Mouse (Mus musculus) forebrain, embryonic 16.5 days (tissue): ENCODE data around the gene Atp2b1. TPM values are rescaled to one million over a fixed set of nuclear protein-coding genes. Genes with fewer than 3 reads are reported as not detected.

Source experiments
- ATAC-seq: fragments of 200-750 bp; cut with Nextera tagmentation; 2 replicates; pipeline ENCODE4 v1.8.0; 2017; ENCODE audit warnings: mild to moderate bottlenecking, moderate library complexity
- H3K27ac ChIP-seq: fragments of 300-500 bp; sonication (generic); 2 replicates; pipeline ENCODE4 v1.5.1; 2014; ENCODE audit warnings: low read length, control low read depth
- H3K27me3 ChIP-seq: fragments of 300-500 bp; sonication (generic); replicated peaks from 2 replicates; pipeline ENCODE4 v1.6.1; 2014; ENCODE audit warnings: low read length; ENCODE audit not compliant: control insufficient read depth, insufficient read depth
- H3K36me3 ChIP-seq: fragments of 300-500 bp; sonication (generic); 2 replicates; pipeline ENCODE4 v1.6.1; 2014; ENCODE audit not compliant: control insufficient read depth, insufficient read depth
- H3K4me1 ChIP-seq: fragments of 300-500 bp; sonication (generic); replicated peaks from 2 replicates; pipeline ENCODE4 v1.6.1; 2014; ENCODE audit warnings: low read length; ENCODE audit not compliant: control insufficient read depth, insufficient read depth
- H3K4me2 ChIP-seq: fragments of 300-500 bp; sonication (generic); 2 replicates; pipeline ENCODE4 v1.6.1; 2014; ENCODE audit warnings: mild to moderate bottlenecking, low read length, control low read depth
- H3K4me3 ChIP-seq: fragments of 300-500 bp; sonication (generic); replicated peaks from 2 replicates; pipeline ENCODE4 v1.5.1; 2014; ENCODE audit warnings: mild to moderate bottlenecking, low read length, control low read depth
- H3K9ac ChIP-seq: fragments of 300-500 bp; sonication (generic); replicated peaks from 2 replicates; pipeline ENCODE4 v1.6.1; 2014; ENCODE audit warnings: low read depth, low read length, control low read depth
- H3K9me3 ChIP-seq: fragments of 300-500 bp; sonication (generic); 2 replicates; pipeline ENCODE4 v1.6.1; 2016; ENCODE audit warnings: low read length; ENCODE audit not compliant: control insufficient read depth
- WGBS: fragments of 180-500 bp; shearing (Covaris S2); extraction: QIAGEN DNeasy Blood & Tissue Kit; methylation state at CpG from one replicate; pipeline ENCODE4 v1.1.7; 2014; 5-methylcytosine and 5-hydroxymethylcytosine counted together
- polyA plus RNA-seq: library from polyadenylated mRNA; unstranded; fragments of >200 nt; fragmentation: Nextera tagmentation; extraction: Ambion mirVana; gene quantifications from 2 replicates; pipeline ENCODE4 v1.2.1, GENCODE M21; 2015

Gene Atp2b1
- polyA plus RNA-seq, 1 experiment from 2014 or later = 200 TPM

- no peak for ATAC-seq
- H3K4me2 ChIP-seq = no peak overlapping the region
- WGBS = 88% methylated on average over 5 of the region's 5 CpGs
Measured at GRCm38 (mm10) chr10:99027462-99027861, 113.3 kb downstream of the Atp2b1 start.

GRCm38 (mm10) chr10:99029844-99030243, 115.6 kb downstream of the Atp2b1 start:
- H3K9ac ChIP-seq = no peak overlapping the region
- no peak overlapping the region for H3K27ac ChIP-seq
- no peak overlapping the region for H3K4me3 ChIP-seq
- no peaks in the 10 kb centered on the region for H3K4me1 ChIP-seq
- no peak for ATAC-seq
- WGBS = 79% methylated on average over 7 of the region's 7 CpGs
- H3K36me3 ChIP-seq = no peaks in the 10 kb centered on the region
- H3K9me3 ChIP-seq = no peaks in the 10 kb centered on the region
- no peak overlapping the region for H3K4me2 ChIP-seq
- no peaks in the 10 kb centered on the region for H3K27me3 ChIP-seq

More at GRCm38 (mm10) chr10:99027462-99027861, 113.3 kb downstream of the Atp2b1 start:
- H3K4me1 ChIP-seq = no peaks in the 10 kb centered on the region
- no peak overlapping the region for H3K27ac ChIP-seq
- no peaks in the 10 kb centered on the region for H3K36me3 ChIP-seq
- no peaks in the 10 kb centered on the region for H3K9me3 ChIP-seq
- H3K9ac ChIP-seq = no peak overlapping the region
- H3K27me3 ChIP-seq = no peaks in the 10 kb centered on the region
- no peak overlapping the region for H3K4me3 ChIP-seq

DNA sequence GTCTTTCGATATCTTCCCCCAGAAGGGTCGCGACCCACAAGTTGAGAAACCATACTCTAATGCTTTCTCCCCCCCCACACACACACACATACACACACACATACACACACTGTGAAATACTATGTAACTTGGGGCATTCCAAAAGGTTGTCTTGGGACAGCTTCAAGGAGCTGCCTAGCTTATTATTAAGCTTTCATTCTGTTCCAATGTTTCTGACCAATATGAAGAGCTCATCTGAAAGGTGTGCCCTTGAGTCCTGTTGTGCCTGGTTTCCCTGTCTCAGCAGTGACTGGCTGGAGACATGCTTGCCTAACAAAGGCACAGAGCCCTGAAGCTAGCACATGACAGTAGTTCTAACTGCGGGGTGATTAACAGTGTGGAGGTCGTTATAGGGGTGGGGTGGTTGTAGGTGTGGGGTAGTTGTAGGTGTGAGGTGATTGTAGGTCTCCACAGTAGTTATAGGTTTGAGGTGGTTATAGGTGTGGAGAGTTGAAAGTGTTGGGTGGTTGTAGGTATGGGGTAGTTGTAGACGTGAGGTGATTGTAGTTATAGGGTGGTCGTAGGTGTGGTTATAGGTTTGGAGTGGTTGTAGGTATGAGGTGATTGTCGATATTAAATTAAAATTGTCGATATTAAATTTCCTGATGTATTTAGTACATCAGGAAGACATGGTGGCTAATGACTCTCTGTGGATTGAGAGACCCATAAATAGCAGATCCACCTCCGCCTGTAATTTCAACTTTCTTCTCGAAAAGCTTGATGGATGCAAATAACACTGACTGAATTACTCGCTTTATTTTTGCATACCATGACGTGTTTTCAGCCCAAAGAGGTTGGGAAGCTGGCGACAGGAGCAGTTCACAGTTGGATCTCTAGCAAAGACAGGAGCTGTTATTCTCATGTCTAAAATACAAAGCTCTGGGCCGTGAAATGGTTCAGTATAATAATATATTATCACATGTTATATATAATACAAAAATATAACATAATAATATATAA, 119.9 kb downstream of the Atp2b1 start:
- H3K4me1 ChIP-seq = no peaks in the 10 kb centered on the region
- WGBS = 93% methylated on average over 15 of the region's 15 CpGs
- H3K9ac ChIP-seq = no peak overlapping the region
- H3K36me3 ChIP-seq = no peaks in the 10 kb centered on the region
- no peak overlapping the region for H3K4me3 ChIP-seq
- no peak for ATAC-seq
- H3K27me3 ChIP-seq = no peaks in the 10 kb centered on the region
- H3K9me3 ChIP-seq = no peaks in the 10 kb centered on the region
- H3K27ac ChIP-seq = no peak overlapping the region
- H3K4me2 ChIP-seq = no peak overlapping the region

- H3K4me2 ChIP-seq = no peak overlapping the region
- H3K9ac ChIP-seq = no peak overlapping the region
- H3K27ac ChIP-seq = no peak overlapping the region
- no peaks in the 10 kb centered on the region for H3K9me3 ChIP-seq
- ATAC-seq = no peak
- 90% methylated on average over 21 of the region's 21 CpGs for WGBS
- no peak overlapping the region for H3K4me3 ChIP-seq
- H3K36me3 ChIP-seq = no peaks in the 10 kb centered on the region
- H3K27me3 ChIP-seq = no peaks in the 10 kb centered on the region
- no peaks in the 10 kb centered on the region for H3K4me1 ChIP-seq
Measured at GRCm38 (mm10) chr10:99037185-99038065, 123.2 kb downstream of the Atp2b1 start.

- 86% methylated on average over 3 of the region's 3 CpGs for WGBS
- Histone ChIP-seq H3K27ac (no peak overlapping the region), H3K9me3 (no peaks in the 10 kb centered on the region), H3K4me2 (no peak overlapping the region), H3K36me3 (no peaks in the 10 kb centered on the region), H3K27me3 (no peaks in the 10 kb centered on the region), H3K4me1 (no peaks in the 10 kb centered on the region), H3K4me3 (no peak overlapping the region), H3K9ac (no peak overlapping the region)
- no peak for ATAC-seq
Measured at GRCm38 (mm10) chr10:99038866-99039265, 124.7 kb downstream of the Atp2b1 start.

- Histone ChIP-seq H3K27ac (no peak overlapping the region), H3K36me3 (no peaks in the 10 kb centered on the region), H3K4me3 (no peak overlapping the region), H3K9ac (no peak overlapping the region), H3K9me3 (no peaks in the 10 kb centered on the region), H3K4me2 (no peak overlapping the region), H3K27me3 (no peaks in the 10 kb centered on the region), H3K4me1 (no peaks in the 10 kb centered on the region)
- WGBS = 94% methylated on average over 5 of the region's 5 CpGs
- no peak for ATAC-seq
Measured at GRCm38 (mm10) chr10:99040171-99040570, 126.0 kb downstream of the Atp2b1 start.

- WGBS = 92% methylated on average over 5 of the region's 5 CpGs
- Histone ChIP-seq H3K9me3 (no peaks in the 10 kb centered on the region), H3K4me2 (no peak overlapping the region), H3K9ac (no peak overlapping the region), H3K27ac (no peak overlapping the region), H3K4me3 (no peak overlapping the region), H3K4me1 (no peaks in the 10 kb centered on the region), H3K36me3 (no peaks in the 10 kb centered on the region), H3K27me3 (no peaks in the 10 kb centered on the region)
- no peak for ATAC-seq
Measured at GRCm38 (mm10) chr10:99046756-99047550, 132.7 kb downstream of the Atp2b1 start.

GRCm38 (mm10) chr10:99047551-99047940, 133.3 kb downstream of the Atp2b1 start:
- WGBS = 85% methylated on average over 4 of the region's 4 CpGs
- Histone ChIP-seq H3K36me3 (no peaks in the 10 kb centered on the region), H3K4me2 (no peak overlapping the region), H3K9me3 (no peaks in the 10 kb centered on the region), H3K4me3 (no peak overlapping the region), H3K27ac (no peak overlapping the region), H3K27me3 (no peaks in the 10 kb centered on the region), H3K9ac (no peak overlapping the region), H3K4me1 (no peaks in the 10 kb centered on the region)
- ATAC-seq = no peak
